Mouse (Mus musculus) left cerebral cortex, postnatal 25 days (tissue): ENCODE measurements around the gene Crxos. TPM values are rescaled to one million over a fixed set of nuclear protein-coding genes. Genes with fewer than 3 reads are reported as not detected.

Experiments used
- DNase-seq, 2 experiments: peaks; one replicate each; pipeline ENCODE4 v3.0.0; 2022; ENCODE audit warnings: low spot score in 2 of 2, mixed read lengths in 1 of 2
- intact Hi-C: fragments of 180-260 bp; cut with DNase I; formaldehyde crosslinking; loops from one replicate; pipeline ENCODE4 v1.15.1; 2025
- total RNA-seq, 2 experiments: library from RNA; stranded (reverse); gene quantifications; 2 replicates each; pipeline ENCODE4 v1.2.3; 2021

Crxos gene
- total RNA-seq, 2 experiments from 2014 or later, result not detected

GRCm38 (mm10) chr7:15919947-15920346 is 37.5 kb downstream of the Crxos start:
- no peak for DNase-seq
- intact Hi-C loops, result loop anchor here (5.0 to 10.0 kb wide), 2 partner anchors 1005 to 1147 kb away; partner anchors contain the start of gene Calm3

DNA sequence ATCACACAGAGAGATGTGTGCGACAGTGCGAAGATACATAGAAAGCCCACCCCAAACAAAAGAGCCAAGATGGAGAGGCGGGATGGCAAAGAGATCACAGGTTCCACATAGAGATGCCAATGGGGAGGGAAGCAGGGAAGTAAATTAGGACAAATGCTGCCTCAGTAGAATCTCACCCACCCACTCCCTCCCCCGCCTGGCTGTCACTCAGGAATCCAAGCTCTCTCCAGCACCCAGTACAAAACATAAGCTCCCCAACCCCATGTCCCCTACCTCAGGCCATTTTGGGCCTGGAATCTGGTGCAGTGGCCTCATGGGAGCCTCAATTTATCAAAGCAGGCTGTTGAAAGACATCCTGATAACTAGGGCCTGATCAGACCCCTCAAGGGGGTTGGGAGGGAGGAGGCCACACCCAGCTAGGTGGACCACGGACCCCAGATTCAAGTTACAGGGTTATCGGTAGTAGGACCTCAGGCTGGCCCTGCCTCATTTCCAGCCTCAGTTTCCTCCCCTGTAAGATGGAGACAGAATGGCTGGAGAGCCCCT is 38.3 kb downstream of the Crxos start:
- peak in 1 of 2 experiments; percentile 66 for DNase-seq
- intact Hi-C loops, result loop anchor here (5.0 to 10.0 kb wide), 2 partner anchors 1004 to 1147 kb away; partner anchors contain the start of gene Calm3

GRCm38 (mm10) chr7:15921796-15922195 is 39.4 kb downstream of the Crxos start:
- intact Hi-C loops, result loop anchor here (2.0 to 10.0 kb wide), 3 partner anchors 23 to 1146 kb away; partner anchors contain the start of gene Calm3
- DNase-seq, result peak in 1 of 2 experiments; percentile 48

DNA sequence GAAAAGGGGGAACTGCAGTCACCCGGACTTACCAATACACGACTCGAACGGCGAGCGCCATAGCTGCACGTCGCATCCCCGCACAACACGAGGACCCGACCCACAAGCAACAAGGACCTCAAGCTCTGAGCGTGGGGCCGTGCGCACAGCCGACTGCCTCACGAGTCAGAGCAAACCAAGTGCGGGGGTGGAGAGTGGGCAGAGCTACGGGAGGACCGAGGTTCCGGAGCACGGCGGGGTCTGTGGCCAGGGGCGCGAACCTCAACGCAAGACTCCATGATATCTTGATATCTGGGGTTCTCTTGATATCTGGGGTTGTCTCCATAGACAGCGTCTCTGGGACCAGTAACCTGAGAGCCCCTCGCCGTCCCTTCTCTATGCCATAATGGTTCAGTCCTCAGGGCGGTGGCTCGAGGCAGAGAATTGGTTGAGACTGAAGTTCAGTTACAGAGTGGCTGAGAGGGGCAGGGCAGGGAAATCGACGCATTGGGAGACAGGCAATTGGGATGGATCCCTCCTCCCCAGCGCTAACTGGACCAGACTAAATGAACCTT is 39.9 kb downstream of the Crxos start, which contains the start of gene Selenow:
Gene Selenow (minus strand): TSS at position 183 of the 554 bp plus-strand sequence.
- intact Hi-C loops, result loop anchor here (2.0 to 10.0 kb wide), 3 partner anchors 23 to 1145 kb away; partner anchors contain the start of gene Calm3
- peak; percentile 94 for DNase-seq

DNA sequence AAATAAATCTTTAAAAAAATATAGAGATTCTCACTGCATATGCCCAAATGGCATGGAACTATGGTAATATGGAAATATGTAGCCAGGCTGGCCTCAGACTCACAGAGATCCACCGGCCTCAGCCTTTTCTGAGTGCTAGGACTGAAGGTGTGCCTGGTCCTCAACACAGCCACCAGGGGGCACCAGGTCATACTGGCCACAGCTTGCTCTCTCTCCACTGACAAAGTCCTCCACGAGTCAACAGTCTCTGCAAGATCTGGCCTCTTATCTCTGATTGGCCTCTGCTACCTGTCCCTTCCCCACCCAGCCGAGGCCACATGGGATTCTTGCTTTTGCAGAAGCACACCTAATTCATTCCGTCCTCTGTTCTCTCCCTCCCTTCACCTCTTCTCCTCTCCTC is 47.5 kb downstream of the Crxos start:
- DNase-seq, result no peak
- intact Hi-C loops, result loop anchor here (10.0 kb wide), 1 partner anchor 995 kb away; the partner anchor contains the start of gene Calm3

DNA sequence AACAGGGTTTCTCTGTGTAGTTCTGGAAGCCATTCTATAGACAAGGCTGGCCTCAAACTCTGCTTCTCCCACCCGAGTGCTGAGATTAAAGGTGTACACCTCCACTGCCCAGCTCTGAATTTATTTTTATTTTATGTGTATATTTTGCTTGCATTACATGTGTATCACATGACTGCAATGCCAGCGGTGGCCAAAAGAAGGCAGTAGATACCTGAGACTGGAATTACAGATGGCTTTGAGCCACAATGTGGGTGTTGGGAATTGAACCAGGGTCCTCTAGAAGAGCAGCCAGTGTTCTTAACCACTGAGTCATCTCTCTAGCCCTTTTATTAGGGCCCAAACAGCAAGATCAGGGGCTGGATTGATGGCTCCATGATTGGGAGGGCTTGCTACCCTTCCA is 48.1 kb downstream of the Crxos start:
- intact Hi-C loops, result no loop called here
- no peak for DNase-seq

DNA sequence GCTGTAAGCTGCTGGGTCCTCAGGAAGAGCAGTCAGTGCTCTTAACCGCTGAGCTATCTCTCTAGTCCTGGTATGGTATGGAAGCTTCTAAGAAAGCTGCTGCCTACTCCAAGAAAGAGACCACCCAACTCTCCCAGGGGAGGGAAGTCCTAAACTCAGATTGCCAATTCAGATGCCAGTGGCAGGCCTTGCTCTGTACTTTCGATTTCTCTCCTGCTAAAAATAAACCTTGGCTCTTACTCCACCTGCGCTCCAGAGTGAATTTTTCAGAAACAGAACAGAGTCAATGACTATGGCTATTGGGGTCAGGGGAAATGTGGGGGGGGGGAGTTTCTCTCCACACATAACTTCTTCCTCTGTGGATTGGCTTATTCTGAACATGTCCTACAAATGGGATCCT is 49.2 kb downstream of the Crxos start:
- DNase-seq, result no peak
- intact Hi-C loops, result no loop called here

GRCm38 (mm10) chr7:15933437-15934359 is 51.3 kb downstream of the Crxos start:
- intact Hi-C loops, result no loop called here
- DNase-seq, result peak; percentile 47 to 92

- intact Hi-C loops, result no loop called here
- no peak for DNase-seq
These were observed 55.1 kb downstream of the Crxos start for GRCm38 (mm10) chr7:15937491-15937890.

DNA sequence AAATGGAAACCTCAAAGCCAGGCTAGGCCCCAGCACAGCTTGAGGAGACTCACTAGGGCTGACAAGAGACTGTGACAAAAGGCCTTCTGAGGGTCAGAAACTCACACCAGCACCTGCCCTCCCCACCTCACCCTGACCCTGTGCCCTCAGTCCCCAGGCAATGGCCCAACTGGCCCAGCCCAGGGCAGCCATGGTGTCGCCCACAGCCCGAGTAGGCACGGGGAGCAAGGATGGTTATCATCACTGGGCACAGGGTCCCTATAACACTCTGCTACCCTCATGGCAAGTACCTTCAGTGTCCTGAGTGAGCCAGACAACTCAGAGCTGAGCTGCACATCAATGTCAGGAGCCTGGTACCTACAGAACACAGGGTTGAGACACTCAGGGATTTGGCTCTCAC is 56.2 kb downstream of the Crxos start:
- no peak for DNase-seq
- intact Hi-C loops, result no loop called here

GRCm38 (mm10) chr7:15944311-15944710 is 61.9 kb downstream of the Crxos start:
- intact Hi-C loops, result loop anchor here (2.0 kb wide), 1 partner anchor 22 kb away; the partner anchor contains the start of gene Selenow
- no peak for DNase-seq

DNA sequence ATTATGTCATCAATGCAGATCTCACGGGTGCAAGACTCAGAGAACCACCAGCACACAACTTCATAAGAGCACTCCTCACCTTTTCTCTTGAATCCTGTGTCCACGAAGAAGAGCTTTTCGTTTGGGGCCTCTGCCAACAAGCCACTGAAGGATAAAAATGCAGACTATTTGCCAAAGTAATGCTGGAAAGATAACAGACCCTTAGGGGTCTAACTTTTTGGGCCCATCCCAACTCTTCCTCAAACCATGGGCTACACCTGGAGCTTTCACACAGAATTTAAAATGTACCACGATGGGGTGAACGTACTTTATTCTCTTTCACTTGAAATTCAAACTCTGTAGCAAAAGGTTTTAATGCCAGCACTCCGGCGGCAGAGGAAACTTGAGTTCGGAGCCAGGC is 62.8 kb downstream of the Crxos start:
- DNase-seq, result no peak
- intact Hi-C loops, result loop anchor here (2.0 kb wide), 1 partner anchor 22 kb away; the partner anchor contains the start of gene Selenow

- intact Hi-C loops, result loop anchor here (2.0 kb wide), 1 partner anchor 23 kb away; the partner anchor contains the start of gene Selenow
- DNase-seq, result peak; percentile 98
These were observed 63.5 kb downstream of the Crxos start, which contains the start of gene Nop53 for GRCm38 (mm10) chr7:15945721-15946536. Gene Nop53 (minus strand): TSS chr7:15946074.

- intact Hi-C loops, result loop anchor here (1.0 kb wide), 1 partner anchor 20 kb away; the partner anchor contains the start of gene Ehd2
These were observed 65.3 kb downstream of the Crxos start for GRCm38 (mm10) chr7:15947653-15948260.

DNA sequence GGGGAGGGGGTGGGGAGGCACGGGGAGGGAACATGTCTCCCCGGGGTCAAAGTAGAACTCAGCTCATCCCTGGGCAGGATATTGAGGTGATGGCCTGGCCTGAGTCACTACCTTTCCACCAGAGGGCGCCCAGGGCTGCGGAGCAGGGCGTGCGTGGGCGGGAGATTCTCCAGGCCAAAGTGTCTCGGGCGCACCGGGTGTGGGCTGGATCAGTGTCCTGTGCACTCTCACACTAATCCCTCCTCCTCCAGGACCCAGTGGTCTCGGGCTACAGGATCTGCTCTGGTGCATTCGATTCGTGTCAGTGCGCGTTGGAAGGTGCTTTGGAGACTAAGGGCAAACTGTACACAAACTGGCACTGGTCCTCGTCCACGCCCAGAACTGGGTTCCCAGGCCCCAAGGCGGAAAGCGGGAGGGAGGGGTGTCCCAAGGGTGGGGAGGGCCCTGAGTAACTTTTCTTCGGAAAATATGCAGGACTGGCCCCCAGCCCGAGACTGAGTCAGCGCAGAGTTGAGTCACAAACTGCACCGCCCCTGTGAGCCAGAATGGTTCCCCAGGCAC is 66.0 kb downstream of the Crxos start:
- peak; percentile 56 to 71 for DNase-seq
- intact Hi-C loops, result loop anchor here (1.0 kb wide), 1 partner anchor 19 kb away; the partner anchor contains the start of gene Ehd2

More at GRCm38 (mm10) chr7:15947653-15948260, 65.3 kb downstream of the Crxos start:
- no peak for DNase-seq

GRCm38 (mm10) chr7:15949216-15949790 is 66.9 kb downstream of the Crxos start:
- DNase-seq, result no peak

GRCm38 (mm10) chr7:15950008-15950407 is 67.6 kb downstream of the Crxos start:
- intact Hi-C loops, result no loop called here
- no peak for DNase-seq

More at GRCm38 (mm10) chr7:15949216-15949790, 66.9 kb downstream of the Crxos start:
- intact Hi-C loops, result no loop called here

DNA sequence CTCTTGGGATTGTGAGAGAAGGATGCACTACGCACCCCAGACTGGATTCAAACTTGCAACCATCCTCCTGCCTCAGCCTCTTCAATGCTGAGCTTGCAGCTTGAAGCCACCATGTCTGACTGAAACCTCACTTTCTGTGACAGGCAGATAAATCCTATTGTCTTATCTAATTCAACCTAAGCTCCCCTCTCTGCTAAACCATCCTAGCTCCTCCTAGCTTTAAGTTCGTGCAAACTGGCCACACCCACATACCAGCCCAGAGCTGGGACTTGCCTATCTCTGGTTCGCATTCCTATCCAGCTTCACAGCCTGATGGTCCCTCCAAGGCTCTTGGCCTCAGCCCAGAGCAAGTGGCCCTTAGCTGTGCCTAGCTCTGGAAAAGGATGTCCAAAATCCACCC is 70.0 kb downstream of the Crxos start:
- intact Hi-C loops, result no loop called here
- DNase-seq, result no peak
